Mouse (Mus musculus): Measurements from ENCODE around the gene Nupr1l. TPM values are rescaled to one million over a fixed set of nuclear protein-coding genes. Genes with fewer than 3 reads are reported as not detected.
"Not testable (repeated sequence)": the region's sequence is repeated elsewhere in the genome, so short reads cannot be mapped to it uniquely, and the experiment has no call there.

Gene Nupr1l
- polyA plus RNA-seq, 1 experiment: 5.0 TPM

DNA sequence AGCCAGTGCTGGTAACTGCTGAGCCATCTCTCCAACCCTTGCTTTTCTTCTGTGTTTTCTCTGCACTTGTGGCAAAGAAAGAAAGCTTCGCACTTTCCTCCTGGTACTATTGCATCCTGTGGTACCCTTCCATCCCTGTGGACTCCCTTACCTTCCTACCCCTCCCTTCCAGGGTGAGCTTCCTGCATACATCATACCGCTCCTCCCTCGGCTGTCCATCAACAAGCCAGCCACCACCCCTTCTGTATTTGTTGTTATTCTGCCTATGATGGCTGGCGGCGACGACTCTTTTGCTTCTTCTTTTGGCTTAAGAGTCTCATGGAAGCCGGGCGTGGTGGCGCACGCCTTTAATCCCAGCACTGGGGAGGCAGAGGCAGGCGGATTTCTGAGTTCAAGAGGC lies 33.2 kb upstream of the Nupr1l start:
- TF ChIP-seq CTCF (IDR thresholded peaks at IDR 0.05; ENCODE audit: extremely low read depth, insufficient read length, insufficient replicate concordance, low read depth, low read length): no peak
- no peak for TF ChIP-seq POLR2A (IDR thresholded peaks at IDR 0.05; ENCODE audit: low read depth, low read length)

DNA sequence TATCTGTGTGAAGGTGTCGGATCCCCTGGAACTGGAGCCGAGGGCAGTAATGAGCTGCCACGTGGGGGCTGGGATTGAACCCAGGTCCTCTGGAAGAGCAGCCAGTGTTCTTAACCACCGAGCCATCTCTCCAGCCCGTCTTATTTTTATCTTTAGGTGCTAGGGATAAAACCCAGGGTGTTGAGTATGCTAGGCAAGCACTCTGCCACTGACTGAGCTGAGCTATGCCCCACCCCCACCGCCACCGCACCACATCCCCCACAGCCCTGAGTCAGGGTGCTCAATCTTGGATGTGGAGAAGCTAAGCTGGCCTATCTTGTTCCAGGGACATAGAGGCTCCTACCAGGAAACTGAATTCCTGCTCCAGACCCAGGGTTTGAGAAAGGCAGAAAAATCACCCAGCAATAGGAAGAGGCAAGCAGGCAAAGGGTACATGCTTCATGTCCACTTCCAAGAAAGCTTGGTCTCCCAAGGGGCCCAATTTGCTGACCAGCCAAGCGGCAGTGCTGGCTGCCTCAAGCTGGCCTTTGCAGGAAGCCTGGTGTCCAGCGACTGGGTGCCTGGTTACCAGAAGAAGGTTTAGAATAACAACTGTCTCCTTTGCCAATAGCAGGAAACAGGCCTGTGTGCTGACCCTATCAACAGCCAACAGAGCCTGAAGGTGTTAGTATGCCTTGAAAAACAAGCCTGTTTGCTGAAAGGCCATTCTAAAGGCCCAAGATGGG lies 30.4 kb upstream of the Nupr1l start:
- WGBS: 78% methylated on average over 9 of the region's 9 CpGs
- H3K27ac ChIP-seq (ENCODE audit: insufficient read depth, low read depth, low read length): no peak overlapping the region

More for the DNA sequence above, 33.2 kb upstream of the Nupr1l start:
- Histone ChIP-seq H3K36me3 (ENCODE audit: control insufficient read depth, insufficient read depth, low read length) (no peaks in the 10 kb centered on the region), H3K4me3 (ENCODE audit: low read depth, low read length) (no peak overlapping the region), H3K4me1 (ENCODE audit: control insufficient read depth, insufficient read depth, insufficient read length, low read length) (no peaks in the 10 kb centered on the region), H3K27me3 (ENCODE audit: control insufficient read depth, insufficient read depth, low read length) (no peaks in the 10 kb centered on the region), H3K27ac (ENCODE audit: insufficient read depth, low read depth, low read length) (no peak overlapping the region)
- 73% methylated on average over 11 of the region's 11 CpGs for WGBS

GRCm38 (mm10) chr5:129878946-129879345 lies 29.4 kb upstream of the Nupr1l start:
- no peak overlapping the region for H3K4me3 ChIP-seq (ENCODE audit: low read depth, low read length)
- H3K36me3 ChIP-seq (ENCODE audit: control insufficient read depth, insufficient read depth, low read length): peaks cover 26% of the 10 kb centered on the region
- no peaks in the 10 kb centered on the region for H3K27me3 ChIP-seq (ENCODE audit: control insufficient read depth, insufficient read depth, low read length)
- WGBS: 27% methylated on average over 2 of the region's 2 CpGs
- no peak overlapping the region for H3K27ac ChIP-seq (ENCODE audit: insufficient read depth, low read depth, low read length)
- TF ChIP-seq POLR2A (IDR thresholded peaks at IDR 0.05; ENCODE audit: low read depth, low read length): no peak
- peak; percentile 56; the same call in 1 of the 2 replicates for TF ChIP-seq CTCF (IDR thresholded peaks at IDR 0.05; ENCODE audit: extremely low read depth, insufficient read length, insufficient replicate concordance, low read depth, low read length)
- H3K4me1 ChIP-seq (ENCODE audit: control insufficient read depth, insufficient read depth, insufficient read length, low read length): no peaks in the 10 kb centered on the region

More for the DNA sequence above, 30.4 kb upstream of the Nupr1l start:
- TF ChIP-seq CTCF (IDR thresholded peaks at IDR 0.05; ENCODE audit: extremely low read depth, insufficient read length, insufficient replicate concordance, low read depth, low read length) (no peak), POLR2A (IDR thresholded peaks at IDR 0.05; ENCODE audit: low read depth, low read length) (no peak)
- Histone ChIP-seq H3K27me3 (ENCODE audit: control insufficient read depth, insufficient read depth, low read length) (no peaks in the 10 kb centered on the region), H3K36me3 (ENCODE audit: control insufficient read depth, insufficient read depth, low read length) (peaks cover 20% of the 10 kb centered on the region), H3K4me3 (ENCODE audit: low read depth, low read length) (no peak overlapping the region), H3K4me1 (ENCODE audit: control insufficient read depth, insufficient read depth, insufficient read length, low read length) (no peaks in the 10 kb centered on the region)

- TF ChIP-seq POLR2A (IDR thresholded peaks at IDR 0.05; ENCODE audit: low read depth, low read length) (no peak), CTCF (IDR thresholded peaks at IDR 0.05; ENCODE audit: extremely low read depth, insufficient read length, insufficient replicate concordance, low read depth, low read length) (no peak)
- Histone ChIP-seq H3K4me1 (ENCODE audit: control insufficient read depth, insufficient read depth, insufficient read length, low read length) (no peaks in the 10 kb centered on the region), H3K4me3 (ENCODE audit: low read depth, low read length) (no peak overlapping the region), H3K27ac (ENCODE audit: insufficient read depth, low read depth, low read length) (no peak overlapping the region), H3K36me3 (ENCODE audit: control insufficient read depth, insufficient read depth, low read length) (peaks cover 26% of the 10 kb centered on the region), H3K27me3 (ENCODE audit: control insufficient read depth, insufficient read depth, low read length) (no peaks in the 10 kb centered on the region)
- WGBS: 55% methylated on average over 3 of the region's 3 CpGs
These were observed 28.5 kb upstream of the Nupr1l start for GRCm38 (mm10) chr5:129879888-129880287.

- H3K4me1 ChIP-seq (ENCODE audit: control insufficient read depth, insufficient read depth, insufficient read length, low read length): no peaks in the 10 kb centered on the region; the same call in 1 of the 2 replicates
- TF ChIP-seq POLR2A (IDR thresholded peaks at IDR 0.05; ENCODE audit: low read depth, low read length) (no peak), CTCF (IDR thresholded peaks at IDR 0.05; ENCODE audit: extremely low read depth, insufficient read length, insufficient replicate concordance, low read depth, low read length) (no peak)
- no peaks in the 10 kb centered on the region for H3K27me3 ChIP-seq (ENCODE audit: control insufficient read depth, insufficient read depth, low read length)
- H3K36me3 ChIP-seq (ENCODE audit: control insufficient read depth, insufficient read depth, low read length): peaks cover 17% of the 10 kb centered on the region
- peak overlapping the region; percentile 68 for H3K4me3 ChIP-seq (ENCODE audit: low read depth, low read length)
- H3K27ac ChIP-seq (ENCODE audit: insufficient read depth, low read depth, low read length): no peak overlapping the region
- 9% methylated on average over 10 of the region's 10 CpGs for WGBS
These were observed 22.1 kb upstream of the Nupr1l start for GRCm38 (mm10) chr5:129886271-129886670.

- peak within 1 kb of the TSS; percentile 68 for H3K4me3 ChIP-seq (ENCODE audit: low read depth, low read length)
- H3K27ac ChIP-seq (ENCODE audit: insufficient read depth, low read depth, low read length): peak within 1 kb of the TSS; percentile 87
- WGBS: under 1% methylated on average over 46 of the region's 46 CpGs
- H3K4me1 ChIP-seq (ENCODE audit: control insufficient read depth, insufficient read depth, insufficient read length, low read length): no peaks in the 10 kb centered on the region; the same call in 1 of the 2 replicates
- peaks cover 11% of the 10 kb centered on the region for H3K36me3 ChIP-seq (ENCODE audit: control insufficient read depth, insufficient read depth, low read length)
- peak; percentile 86 for TF ChIP-seq POLR2A (IDR thresholded peaks at IDR 0.05; ENCODE audit: low read depth, low read length)
- no peak for TF ChIP-seq CTCF (IDR thresholded peaks at IDR 0.05; ENCODE audit: extremely low read depth, insufficient read length, insufficient replicate concordance, low read depth, low read length)
- H3K27me3 ChIP-seq (ENCODE audit: control insufficient read depth, insufficient read depth, low read length): no peaks in the 10 kb centered on the region
These were observed 21.3 kb upstream of the Nupr1l start, which contains the start of gene Chchd2 for GRCm38 (mm10) chr5:129886911-129887636. TSS of gene Chchd2 (minus strand) at chr5:129887470.

GRCm38 (mm10) chr5:129890390-129890789 lies 17.9 kb upstream of the Nupr1l start:
- H3K4me3 ChIP-seq (ENCODE audit: low read depth, low read length); H3K27ac ChIP-seq (ENCODE audit: insufficient read depth, low read depth, low read length); H3K36me3 ChIP-seq (ENCODE audit: control insufficient read depth, insufficient read depth, low read length); H3K27me3 ChIP-seq (ENCODE audit: control insufficient read depth, insufficient read depth, low read length); H3K4me1 ChIP-seq (ENCODE audit: control insufficient read depth, insufficient read depth, insufficient read length, low read length): not testable (repeated sequence)
- 64% methylated on average over 7 of the region's 7 CpGs for WGBS

Data from small intestine, adult 2 months (tissue).